Mouse (Mus musculus) brain, embryonic 14.5 days (tissue): ENCODE results near the gene Cyp2a5.
"Not testable (repeated sequence)": the region's sequence is repeated elsewhere in the genome, so short reads cannot be mapped to it uniquely, and the experiment has no call there.

Experiments
- CTCF ChIP-seq: fragments of 200-500 bp; IDR thresholded peaks from 2 replicates; pipeline ENCODE4 v1.5.1; 2012; ENCODE audit warnings: inconsistent platforms, mild to moderate bottlenecking, moderate library complexity, borderline replicate concordance; ENCODE audit not compliant: insufficient read depth, insufficient read length; ENCODE audit errors: extremely low read depth
- POLR2A ChIP-seq: fragments of 200-500 bp; IDR thresholded peaks from 2 replicates; pipeline ENCODE4 v1.6.1; 2012; ENCODE audit warnings: mild to moderate bottlenecking, inconsistent platforms, borderline replicate concordance; ENCODE audit not compliant: poor library complexity, insufficient read depth, insufficient read length, severe bottlenecking; ENCODE audit errors: extremely low read depth

DNA sequence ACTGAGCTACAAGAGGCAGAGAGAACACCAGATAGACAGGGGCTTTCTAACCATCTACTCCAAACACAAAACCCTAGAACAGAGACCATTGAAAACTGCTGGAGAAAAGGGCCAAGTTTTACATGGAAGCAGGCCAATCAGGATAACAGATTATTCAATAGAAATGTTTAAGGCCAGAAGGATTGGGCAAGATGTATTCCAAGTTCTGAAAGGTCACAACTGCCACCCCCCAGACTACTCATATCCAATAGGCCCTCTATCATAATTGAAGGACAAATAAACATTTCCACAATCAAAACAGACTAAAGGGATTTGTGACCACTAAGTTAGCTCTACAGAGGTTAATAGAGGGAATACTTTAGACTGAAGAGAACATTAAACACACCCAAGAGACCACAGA is 15.0 kb downstream of the Cyp2a5 start:
- not testable (repeated sequence) for TF ChIP-seq POLR2A, CTCF
